Mouse (Mus musculus): ENCODE data around the gene Rnpepl1. TPM values are rescaled to one million over a fixed set of nuclear protein-coding genes. Genes with fewer than 3 reads are reported as not detected.
A peak's percentile ranks its signal among the peaks of the same experiment; 100 is the strongest.

The Rnpepl1 gene
- polyA plus RNA-seq, 1 experiment from 2014 or later, result 16.1 TPM

DNA sequence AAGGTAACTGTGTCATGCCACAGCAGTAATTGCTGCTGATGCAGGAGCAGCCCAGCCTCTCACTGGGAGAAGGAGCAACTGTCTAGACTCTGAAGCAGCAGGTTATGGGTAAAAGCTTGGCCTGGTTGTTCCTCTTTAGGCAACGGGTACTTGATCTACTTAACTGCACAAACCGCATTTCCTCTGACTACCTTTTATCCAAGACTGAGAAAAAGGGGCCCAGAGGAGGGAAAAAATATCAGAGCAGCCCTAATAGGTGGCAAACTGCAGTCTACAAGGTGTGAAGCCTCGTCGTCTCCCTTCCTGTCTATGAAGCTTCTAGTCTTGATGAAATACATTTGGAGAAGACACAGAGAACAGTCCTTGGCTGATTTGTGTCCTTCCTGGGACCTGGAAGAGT lies 23.0 kb downstream of the Rnpepl1 start:
- no peaks in the 10 kb centered on the region for H3K27me3 ChIP-seq (ENCODE audit: control insufficient read depth, insufficient read depth, low read length)
- 71% methylated on average over 4 of the region's 4 CpGs for WGBS
- peak overlapping the region; percentile 95 for H3K4me2 ChIP-seq (ENCODE audit: low read depth, low read length)
- peak overlapping the region; percentile 85 for H3K4me3 ChIP-seq (replicated peaks; ENCODE audit: low read length)
- peak overlapping the region; percentile 99 for H3K27ac ChIP-seq (ENCODE audit: low read length)
- H3K36me3 ChIP-seq (ENCODE audit: control insufficient read depth, insufficient read depth, low read length), result no peaks in the 10 kb centered on the region
- ATAC-seq (ENCODE audit: insufficient read depth, low FRiP score), result no peak
- H3K9ac ChIP-seq (ENCODE audit: low read length), result peak overlapping the region; percentile 87
- peaks cover 13% of the 10 kb centered on the region for H3K4me1 ChIP-seq (ENCODE audit: control insufficient read depth, insufficient read depth, low read length)
- no peaks in the 10 kb centered on the region for H3K9me3 ChIP-seq (replicated peaks; ENCODE audit: control insufficient read depth, low read length)

DNA sequence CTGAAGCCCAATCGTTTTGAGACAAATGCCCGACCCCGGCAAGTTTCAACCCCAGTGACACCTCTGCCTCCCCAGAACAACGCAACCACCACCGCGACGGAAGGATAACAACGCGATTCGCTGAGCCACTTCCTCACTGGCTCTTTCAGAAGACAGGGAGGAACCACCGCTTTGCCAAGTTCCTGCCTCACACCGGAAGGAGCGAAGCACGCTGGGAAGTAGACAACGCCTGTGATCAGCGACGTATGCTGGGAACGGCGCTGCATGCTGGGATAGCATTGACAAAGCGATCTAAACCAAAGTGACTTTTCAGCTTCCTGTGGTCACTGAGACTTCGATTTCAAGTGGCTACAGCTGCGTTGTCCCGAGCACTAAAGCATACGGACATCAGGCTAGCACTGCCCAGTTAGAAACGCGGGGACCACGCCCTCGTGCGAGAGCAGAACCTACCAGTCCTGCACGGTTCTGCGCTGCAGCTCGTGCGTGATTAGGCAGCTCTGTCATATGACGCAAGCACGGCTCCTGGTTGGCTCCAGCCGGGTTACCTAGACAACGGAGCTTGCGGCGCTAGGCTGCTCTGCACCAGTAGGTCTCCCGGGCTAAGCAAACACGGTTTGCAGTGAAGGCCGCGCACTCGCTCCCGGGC lies 23.7 kb downstream of the Rnpepl1 start, which contains the start of gene Capn10:
TSS of gene Capn10 (plus strand) at position 195 of the 646 bp plus-strand sequence.
- no peaks in the 10 kb centered on the region for H3K36me3 ChIP-seq (ENCODE audit: control insufficient read depth, insufficient read depth, low read length)
- peak; percentile 99 for ATAC-seq (ENCODE audit: insufficient read depth, low FRiP score)
- no peaks in the 10 kb centered on the region for H3K27me3 ChIP-seq (ENCODE audit: control insufficient read depth, insufficient read depth, low read length)
- H3K9me3 ChIP-seq (replicated peaks; ENCODE audit: control insufficient read depth, low read length), result no peaks in the 10 kb centered on the region
- H3K4me1 ChIP-seq (ENCODE audit: control insufficient read depth, insufficient read depth, low read length), result peaks cover 13% of the 10 kb centered on the region
- WGBS, result under 1% methylated on average over 45 of the region's 45 CpGs
- H3K4me3 ChIP-seq (replicated peaks; ENCODE audit: low read length), result peak within 1 kb of the TSS; percentile 85
- peak within 1 kb of the TSS; percentile 99 for H3K27ac ChIP-seq (ENCODE audit: low read length)
- peak within 1 kb of the TSS; percentile 87 for H3K9ac ChIP-seq (ENCODE audit: low read length)
- H3K4me2 ChIP-seq (ENCODE audit: low read depth, low read length), result peak within 1 kb of the TSS; percentile 95

GRCm38 (mm10) chr1:92935054-92935962 lies 24.7 kb downstream of the Rnpepl1 start:
- ATAC-seq (ENCODE audit: insufficient read depth, low FRiP score), result no peak
- H3K27me3 ChIP-seq (ENCODE audit: control insufficient read depth, insufficient read depth, low read length), result no peaks in the 10 kb centered on the region
- no peaks in the 10 kb centered on the region for H3K9me3 ChIP-seq (replicated peaks; ENCODE audit: control insufficient read depth, low read length)
- peaks cover 7% of the 10 kb centered on the region; the same call in 1 of the 2 replicates for H3K36me3 ChIP-seq (ENCODE audit: control insufficient read depth, insufficient read depth, low read length)
- H3K9ac ChIP-seq (ENCODE audit: low read length), result peak overlapping the region; percentile 87
- 13% methylated on average over 10 of the region's 10 CpGs for WGBS
- peak overlapping the region; percentile 99 for H3K27ac ChIP-seq (ENCODE audit: low read length)
- H3K4me1 ChIP-seq (ENCODE audit: control insufficient read depth, insufficient read depth, low read length), result peaks cover 13% of the 10 kb centered on the region
- peak overlapping the region; percentile 95 for H3K4me2 ChIP-seq (ENCODE audit: low read depth, low read length)
- H3K4me3 ChIP-seq (replicated peaks; ENCODE audit: low read length), result peak overlapping the region; percentile 85

- WGBS, result 43% methylated on average over 2 of the region's 2 CpGs
- H3K9me3 ChIP-seq (replicated peaks; ENCODE audit: control insufficient read depth, low read length), result no peaks in the 10 kb centered on the region
- H3K4me2 ChIP-seq (ENCODE audit: low read depth, low read length), result peak overlapping the region; percentile 95
- H3K4me3 ChIP-seq (replicated peaks; ENCODE audit: low read length), result peak overlapping the region; percentile 85
- no peak for ATAC-seq (ENCODE audit: insufficient read depth, low FRiP score)
- no peaks in the 10 kb centered on the region for H3K27me3 ChIP-seq (ENCODE audit: control insufficient read depth, insufficient read depth, low read length)
- H3K9ac ChIP-seq (ENCODE audit: low read length), result 0 out of 2 replicates have a peak overlapping the region, but pooled peaks have one; percentile 43
- H3K4me1 ChIP-seq (ENCODE audit: control insufficient read depth, insufficient read depth, low read length), result peaks cover 13% of the 10 kb centered on the region
- no peak overlapping the region for H3K27ac ChIP-seq (ENCODE audit: low read length)
- H3K36me3 ChIP-seq (ENCODE audit: control insufficient read depth, insufficient read depth, low read length), result peaks cover 11% of the 10 kb centered on the region; the same call in 1 of the 2 replicates
These were observed 25.4 kb downstream of the Rnpepl1 start for GRCm38 (mm10) chr1:92935977-92936376.

DNA sequence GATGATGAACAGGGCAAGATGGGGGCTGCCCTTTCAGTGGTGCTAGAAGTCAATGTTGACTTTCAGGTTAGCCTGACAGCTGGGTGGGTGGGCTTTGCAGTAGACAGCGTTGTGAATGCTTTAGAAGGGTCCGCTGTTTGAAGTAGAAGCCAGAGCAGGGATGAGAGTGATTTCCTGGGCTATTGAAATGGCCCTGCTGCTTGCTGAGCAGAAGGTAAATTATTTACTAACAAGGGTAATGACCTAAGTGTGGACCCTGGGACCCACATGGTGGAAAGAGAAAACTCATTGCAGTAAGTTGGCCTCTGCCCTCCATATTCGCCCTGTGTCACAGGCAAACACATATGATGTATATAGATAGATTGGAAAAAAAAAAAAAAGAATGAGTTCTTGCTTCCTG lies 25.9 kb downstream of the Rnpepl1 start:
- Histone ChIP-seq H3K9me3 (replicated peaks; ENCODE audit: control insufficient read depth, low read length) (no peaks in the 10 kb centered on the region), H3K4me2 (ENCODE audit: low read depth, low read length) (peak overlapping the region; percentile 95; the same call in 1 of the 2 replicates), H3K36me3 (ENCODE audit: control insufficient read depth, insufficient read depth, low read length) (peaks cover 13% of the 10 kb centered on the region; the same call in 1 of the 2 replicates), H3K4me3 (replicated peaks; ENCODE audit: low read length) (no peak overlapping the region), H3K9ac (ENCODE audit: low read length) (peak overlapping the region; percentile 23; the same call in 1 of the 2 replicates), H3K27ac (ENCODE audit: low read length) (no peak overlapping the region), H3K4me1 (ENCODE audit: control insufficient read depth, insufficient read depth, low read length) (peaks cover 13% of the 10 kb centered on the region), H3K27me3 (ENCODE audit: control insufficient read depth, insufficient read depth, low read length) (no peaks in the 10 kb centered on the region)
- WGBS, result 62% methylated on average over 3 of the region's 3 CpGs
- no peak for ATAC-seq (ENCODE audit: insufficient read depth, low FRiP score)

DNA sequence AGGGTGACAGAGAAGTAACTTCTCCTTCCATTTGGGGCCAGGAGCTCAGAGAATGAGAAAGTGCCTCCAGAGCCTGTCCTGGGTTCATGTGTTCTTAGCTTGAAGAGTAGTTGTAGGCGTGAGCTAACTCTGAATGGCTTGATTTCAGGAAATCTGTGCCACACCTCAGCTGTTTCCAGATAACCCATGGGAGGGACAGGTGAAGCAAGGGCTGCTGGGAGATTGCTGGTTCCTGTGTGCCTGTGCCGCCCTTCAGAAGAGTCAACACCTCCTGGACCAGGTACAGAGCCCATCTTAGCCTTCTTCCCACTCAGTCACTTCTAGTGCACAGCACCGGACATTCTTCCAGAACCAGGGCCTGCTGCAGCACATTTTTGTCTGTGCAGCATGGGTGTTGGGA lies 27.2 kb downstream of the Rnpepl1 start:
- Histone ChIP-seq H3K27me3 (ENCODE audit: control insufficient read depth, insufficient read depth, low read length) (no peaks in the 10 kb centered on the region), H3K36me3 (ENCODE audit: control insufficient read depth, insufficient read depth, low read length) (peaks cover 14% of the 10 kb centered on the region; the same call in 1 of the 2 replicates), H3K4me1 (ENCODE audit: control insufficient read depth, insufficient read depth, low read length) (peaks cover 13% of the 10 kb centered on the region), H3K4me3 (replicated peaks; ENCODE audit: low read length) (no peak overlapping the region), H3K9ac (ENCODE audit: low read length) (no peak overlapping the region), H3K27ac (ENCODE audit: low read length) (peak overlapping the region; percentile 62; the same call in 1 of the 2 replicates), H3K4me2 (ENCODE audit: low read depth, low read length) (no peak overlapping the region), H3K9me3 (replicated peaks; ENCODE audit: control insufficient read depth, low read length) (no peaks in the 10 kb centered on the region)
- 0 out of 2 replicates have a peak, but pooled peaks have one; percentile 6 for ATAC-seq (ENCODE audit: insufficient read depth, low FRiP score)
- WGBS, result 74% methylated on average over 3 of the region's 3 CpGs

DNA sequence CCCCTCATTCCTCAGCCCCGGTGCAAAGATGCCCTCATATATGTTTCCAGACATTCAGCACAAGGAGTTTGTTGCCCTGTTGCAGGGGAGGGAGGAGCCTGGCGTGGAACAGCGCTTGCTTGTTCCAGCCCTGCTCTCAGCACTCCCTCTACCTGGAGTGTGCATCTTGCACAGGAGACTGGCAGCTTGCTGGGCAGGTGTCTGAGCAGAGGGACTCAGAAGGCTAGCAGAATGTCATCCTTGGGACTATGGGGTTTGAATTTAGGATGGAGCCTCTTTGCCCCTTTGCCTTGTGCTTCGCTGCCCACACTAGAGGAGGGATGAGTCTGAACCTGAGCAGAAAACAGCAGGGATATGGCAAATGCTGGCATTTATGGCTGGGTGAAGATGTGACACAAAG lies 29.2 kb downstream of the Rnpepl1 start:
- H3K27me3 ChIP-seq (ENCODE audit: control insufficient read depth, insufficient read depth, low read length), result no peaks in the 10 kb centered on the region
- WGBS, result 92% methylated on average over 4 of the region's 4 CpGs
- no peak overlapping the region for H3K9ac ChIP-seq (ENCODE audit: low read length)
- no peak for ATAC-seq (ENCODE audit: insufficient read depth, low FRiP score)
- peaks cover 13% of the 10 kb centered on the region for H3K4me1 ChIP-seq (ENCODE audit: control insufficient read depth, insufficient read depth, low read length)
- no peak overlapping the region for H3K27ac ChIP-seq (ENCODE audit: low read length)
- H3K9me3 ChIP-seq (replicated peaks; ENCODE audit: control insufficient read depth, low read length), result no peaks in the 10 kb centered on the region
- peaks cover 16% of the 10 kb centered on the region for H3K36me3 ChIP-seq (ENCODE audit: control insufficient read depth, insufficient read depth, low read length)
- no peak overlapping the region for H3K4me3 ChIP-seq (replicated peaks; ENCODE audit: low read length)
- H3K4me2 ChIP-seq (ENCODE audit: low read depth, low read length), result no peak overlapping the region

- Histone ChIP-seq H3K4me3 (replicated peaks; ENCODE audit: low read length) (no peak overlapping the region), H3K9ac (ENCODE audit: low read length) (no peak overlapping the region), H3K36me3 (ENCODE audit: control insufficient read depth, insufficient read depth, low read length) (peaks cover 19% of the 10 kb centered on the region), H3K4me2 (ENCODE audit: low read depth, low read length) (no peak overlapping the region), H3K27me3 (ENCODE audit: control insufficient read depth, insufficient read depth, low read length) (no peaks in the 10 kb centered on the region), H3K4me1 (ENCODE audit: control insufficient read depth, insufficient read depth, low read length) (no peaks in the 10 kb centered on the region), H3K9me3 (replicated peaks; ENCODE audit: control insufficient read depth, low read length) (no peaks in the 10 kb centered on the region), H3K27ac (ENCODE audit: low read length) (no peak overlapping the region)
- ATAC-seq (ENCODE audit: insufficient read depth, low FRiP score), result no peak
- 91% methylated on average over 19 of the region's 19 CpGs for WGBS
These were observed 32.8 kb downstream of the Rnpepl1 start for GRCm38 (mm10) chr1:92943219-92943989.

Measured in stomach, embryonic 16.5 days (tissue).